Mouse (Mus musculus): ENCODE results near the gene Adrm1.

DNA sequence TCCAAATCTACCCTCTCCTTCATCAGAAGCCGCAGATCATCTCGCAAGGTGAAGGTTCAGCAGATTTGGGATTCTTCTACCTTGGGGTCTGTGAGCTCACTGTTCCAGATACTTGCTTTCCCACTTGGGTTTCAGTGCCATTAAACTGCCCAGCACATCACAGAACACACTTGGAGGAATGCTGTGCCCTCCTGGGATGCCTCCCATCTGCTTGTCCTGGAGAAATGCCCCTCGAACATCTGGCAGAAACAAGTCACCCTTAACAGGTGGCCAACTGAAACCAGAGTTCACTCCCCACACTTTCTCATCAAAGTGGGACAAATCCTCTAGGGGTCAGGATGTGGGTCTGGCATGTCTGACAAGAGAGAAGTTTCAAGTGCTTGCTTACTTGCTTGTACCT is 12.7 kb upstream of the Adrm1 start:
- TF ChIP-seq POLR2A (IDR thresholded peaks at IDR 0.05; ENCODE audit: insufficient read depth, low read depth, low read length) (no peak), CTCF (IDR thresholded peaks at IDR 0.05; ENCODE audit: insufficient read depth, low read depth, low read length) (no peak)
